Mouse (Mus musculus): ENCODE measurements at regions not wholly inside any gene's neighbourhood (a gene's known extent, or its start where the extent isn't known, plus 50 kb on each side); places are given as distances from the start of the nearest gene placed in this dataset.

DNA sequence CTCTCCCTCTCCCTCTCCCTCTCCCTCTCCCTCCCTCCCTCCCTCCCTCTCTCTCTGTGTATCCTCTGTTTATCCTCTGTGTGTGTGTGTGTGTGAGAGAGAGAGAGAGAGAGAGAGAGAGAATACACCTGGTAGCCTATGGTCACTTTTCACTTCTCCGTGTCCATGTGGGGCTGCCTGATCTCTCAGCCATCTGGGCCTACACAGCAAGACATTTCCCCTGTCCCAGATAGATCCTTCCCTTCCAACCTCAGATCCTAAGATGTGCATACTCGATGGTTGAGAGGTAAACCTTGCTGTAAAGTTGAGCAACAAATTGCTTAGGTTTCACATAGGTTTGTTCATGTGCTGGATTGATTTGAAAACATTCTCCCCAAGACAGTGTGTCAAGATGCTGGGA is 119.5 kb upstream of the 1700016C15Rik start:
- TF ChIP-seq CEBPB (IDR thresholded peaks at IDR 0.05; ENCODE audit: low read depth) (no peak), USF1 (IDR thresholded peaks at IDR 0.05; ENCODE audit: low read depth) (no peak), MAX (IDR thresholded peaks at IDR 0.05) (no peak), CTCF (IDR thresholded peaks at IDR 0.05; ENCODE audit: control insufficient read depth, insufficient read depth, insufficient read length) (no peak), MYOG (IDR thresholded peaks at IDR 0.05; ENCODE audit: control insufficient read depth, extremely low read depth, insufficient read length) (no peak), MYOD1 (IDR thresholded peaks at IDR 0.05; ENCODE audit: control insufficient read depth, insufficient read length, low read depth) (no peak), FOSL1 (IDR thresholded peaks at IDR 0.05; ENCODE audit: insufficient read depth, low read length, poor library complexity, severe bottlenecking) (no peak)
- no peaks in the 10 kb centered on the region for H3K79me2 ChIP-seq (ENCODE audit: control insufficient read depth, insufficient read depth)
- no peaks in the 10 kb centered on the region for H3K36me3 ChIP-seq (ENCODE audit: control insufficient read depth, insufficient read depth)

DNA sequence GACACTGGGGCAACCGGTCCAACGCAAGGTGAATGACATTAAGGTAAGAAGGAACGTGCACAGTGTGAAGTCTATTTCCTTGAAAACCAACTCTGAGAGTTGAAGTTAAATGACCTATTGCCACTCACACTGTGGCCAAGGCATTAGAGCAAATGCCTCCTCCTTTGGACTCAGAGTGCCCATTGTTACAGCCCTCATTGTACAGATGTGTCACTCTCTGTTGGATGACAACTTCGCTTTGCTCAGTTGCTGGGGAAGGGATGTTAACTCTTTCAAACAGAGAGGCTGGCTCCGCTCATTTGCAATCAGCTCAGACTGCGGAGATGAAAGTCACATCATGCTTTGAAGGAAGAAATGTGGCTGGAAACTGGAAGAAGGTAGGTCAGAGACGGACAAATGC is 117.1 kb upstream of the 1700016C15Rik start:
- TF ChIP-seq CTCF (IDR thresholded peaks at IDR 0.05; ENCODE audit: control insufficient read depth, insufficient read depth, insufficient read length) (no peak), MYOD1 (IDR thresholded peaks at IDR 0.05; ENCODE audit: control insufficient read depth, insufficient read length, low read depth) (no peak), MAX (IDR thresholded peaks at IDR 0.05) (no peak), FOSL1 (IDR thresholded peaks at IDR 0.05; ENCODE audit: insufficient read depth, low read length, poor library complexity, severe bottlenecking) (no peak), MYOG (IDR thresholded peaks at IDR 0.05; ENCODE audit: control insufficient read depth, extremely low read depth, insufficient read length) (no peak), CEBPB (IDR thresholded peaks at IDR 0.05; ENCODE audit: low read depth) (no peak)
- H3K4me3 ChIP-seq (ENCODE audit: insufficient read depth, poor library complexity, severe bottlenecking): no peak overlapping the region
- H3ac ChIP-seq (ENCODE audit: control insufficient read depth, insufficient read length, low read depth): no peak overlapping the region
- no peaks in the 10 kb centered on the region for H3K79me3 ChIP-seq (ENCODE audit: low read depth)
- no peaks in the 10 kb centered on the region for H3K27me3 ChIP-seq (ENCODE audit: control insufficient read depth, insufficient read depth, insufficient read length)
- no peaks in the 10 kb centered on the region for H3K36me3 ChIP-seq (ENCODE audit: control insufficient read depth, insufficient read depth)
- H3K79me2 ChIP-seq (ENCODE audit: control insufficient read depth, insufficient read depth): no peaks in the 10 kb centered on the region

More for the DNA sequence above, 119.5 kb upstream of the 1700016C15Rik start:
- Histone ChIP-seq H3K27me3 (ENCODE audit: control insufficient read depth, insufficient read depth, insufficient read length) (no peaks in the 10 kb centered on the region), H3K4me3 (ENCODE audit: insufficient read depth, poor library complexity, severe bottlenecking) (no peak overlapping the region), H3K79me3 (ENCODE audit: low read depth) (no peaks in the 10 kb centered on the region), H3ac (ENCODE audit: control insufficient read depth, insufficient read length, low read depth) (no peak overlapping the region)

GRCm38 (mm10) chr1:177615609-177616008 is 114.0 kb upstream of the 1700016C15Rik start:
- Histone ChIP-seq H3K4me3 (ENCODE audit: insufficient read depth, poor library complexity, severe bottlenecking) (no peak overlapping the region), H3K79me2 (ENCODE audit: control insufficient read depth, insufficient read depth) (no peaks in the 10 kb centered on the region), H3K36me3 (ENCODE audit: control insufficient read depth, insufficient read depth) (no peaks in the 10 kb centered on the region), H3K79me3 (ENCODE audit: low read depth) (no peaks in the 10 kb centered on the region), H3K27me3 (ENCODE audit: control insufficient read depth, insufficient read depth, insufficient read length) (no peaks in the 10 kb centered on the region), H3ac (ENCODE audit: control insufficient read depth, insufficient read length, low read depth) (no peak overlapping the region)
- TF ChIP-seq CTCF (IDR thresholded peaks at IDR 0.05; ENCODE audit: control insufficient read depth, insufficient read depth, insufficient read length) (no peak), MAX (IDR thresholded peaks at IDR 0.05) (no peak), USF1 (IDR thresholded peaks at IDR 0.05; ENCODE audit: low read depth) (no peak), FOSL1 (IDR thresholded peaks at IDR 0.05; ENCODE audit: insufficient read depth, low read length, poor library complexity, severe bottlenecking) (no peak), MYOD1 (IDR thresholded peaks at IDR 0.05; ENCODE audit: control insufficient read depth, insufficient read length, low read depth) (no peak), MYOG (IDR thresholded peaks at IDR 0.05; ENCODE audit: control insufficient read depth, extremely low read depth, insufficient read length) (no peak)

GRCm38 (mm10) chr1:177616335-177617239 is 113.0 kb upstream of the 1700016C15Rik start:
- no peak for TF ChIP-seq MYOD1 (IDR thresholded peaks at IDR 0.05; ENCODE audit: control insufficient read depth, insufficient read length, low read depth)
- TF ChIP-seq MYOG (IDR thresholded peaks at IDR 0.05; ENCODE audit: control insufficient read depth, extremely low read depth, insufficient read length): no peak
- no peak for TF ChIP-seq MAX (IDR thresholded peaks at IDR 0.05)
- no peak for TF ChIP-seq FOSL1 (IDR thresholded peaks at IDR 0.05; ENCODE audit: insufficient read depth, low read length, poor library complexity, severe bottlenecking)
- no peak for TF ChIP-seq CTCF (IDR thresholded peaks at IDR 0.05; ENCODE audit: control insufficient read depth, insufficient read depth, insufficient read length)
- TF ChIP-seq USF1 (IDR thresholded peaks at IDR 0.05; ENCODE audit: low read depth): no peak
- TF ChIP-seq CEBPB (IDR thresholded peaks at IDR 0.05; ENCODE audit: low read depth): no peak

DNA sequence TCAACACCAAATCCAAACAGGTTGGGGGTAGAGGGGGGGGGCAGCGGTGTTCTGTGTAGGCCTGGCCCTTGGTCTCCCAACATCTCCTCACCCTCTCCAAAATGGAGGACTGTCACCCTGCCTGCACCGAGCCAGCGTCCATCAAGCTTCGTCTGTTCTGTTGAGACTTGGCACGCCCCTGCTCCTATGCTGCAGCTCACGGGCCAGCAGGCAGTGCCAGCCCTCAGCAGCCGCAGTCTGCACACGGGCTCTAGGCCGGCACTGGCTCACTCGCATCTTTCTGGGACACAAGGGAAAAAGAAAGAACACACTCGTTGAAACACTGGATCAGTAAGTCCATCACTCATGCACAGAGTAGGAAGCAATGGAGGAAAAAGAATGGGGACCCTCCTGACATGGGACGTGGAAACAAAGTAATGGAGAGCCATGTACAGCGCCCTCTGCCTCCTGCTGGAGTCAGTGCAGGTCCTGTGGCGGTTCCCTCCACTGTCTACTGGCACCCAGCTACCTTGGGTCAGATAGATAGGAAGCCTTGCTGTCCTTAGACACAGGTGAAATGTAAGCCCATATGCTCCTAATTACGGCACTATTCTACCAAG is 109.0 kb upstream of the 1700016C15Rik start:
- H3K79me2 ChIP-seq (ENCODE audit: control insufficient read depth, insufficient read depth): no peaks in the 10 kb centered on the region
- H3K27me3 ChIP-seq (ENCODE audit: control insufficient read depth, insufficient read depth, insufficient read length): no peaks in the 10 kb centered on the region
- no peak overlapping the region for H3ac ChIP-seq (ENCODE audit: control insufficient read depth, insufficient read length, low read depth)
- H3K79me3 ChIP-seq (ENCODE audit: low read depth): no peaks in the 10 kb centered on the region
- no peak for TF ChIP-seq USF1 (IDR thresholded peaks at IDR 0.05; ENCODE audit: low read depth)
- no peak for TF ChIP-seq CTCF (IDR thresholded peaks at IDR 0.05; ENCODE audit: control insufficient read depth, insufficient read depth, insufficient read length)
- TF ChIP-seq CEBPB (IDR thresholded peaks at IDR 0.05; ENCODE audit: low read depth): no peak
- no peak for TF ChIP-seq MYOD1 (IDR thresholded peaks at IDR 0.05; ENCODE audit: control insufficient read depth, insufficient read length, low read depth)
- TF ChIP-seq FOSL1 (IDR thresholded peaks at IDR 0.05; ENCODE audit: insufficient read depth, low read length, poor library complexity, severe bottlenecking): no peak
- TF ChIP-seq MAX (IDR thresholded peaks at IDR 0.05): no peak
- no peak for TF ChIP-seq MYOG (IDR thresholded peaks at IDR 0.05; ENCODE audit: control insufficient read depth, extremely low read depth, insufficient read length)
- H3K4me3 ChIP-seq (ENCODE audit: insufficient read depth, poor library complexity, severe bottlenecking): no peak overlapping the region
- H3K36me3 ChIP-seq (ENCODE audit: control insufficient read depth, insufficient read depth): no peaks in the 10 kb centered on the region

More at GRCm38 (mm10) chr1:177616335-177617239, 113.0 kb upstream of the 1700016C15Rik start:
- H3ac ChIP-seq (ENCODE audit: control insufficient read depth, insufficient read length, low read depth): no peak overlapping the region
- H3K27me3 ChIP-seq (ENCODE audit: control insufficient read depth, insufficient read depth, insufficient read length): no peaks in the 10 kb centered on the region
- H3K4me3 ChIP-seq (ENCODE audit: insufficient read depth, poor library complexity, severe bottlenecking): no peak overlapping the region
- H3K79me2 ChIP-seq (ENCODE audit: control insufficient read depth, insufficient read depth): no peaks in the 10 kb centered on the region
- H3K79me3 ChIP-seq (ENCODE audit: low read depth): no peaks in the 10 kb centered on the region
- H3K36me3 ChIP-seq (ENCODE audit: control insufficient read depth, insufficient read depth): no peaks in the 10 kb centered on the region
